Mouse (Mus musculus): ENCODE results near the gene Madd.

DNA sequence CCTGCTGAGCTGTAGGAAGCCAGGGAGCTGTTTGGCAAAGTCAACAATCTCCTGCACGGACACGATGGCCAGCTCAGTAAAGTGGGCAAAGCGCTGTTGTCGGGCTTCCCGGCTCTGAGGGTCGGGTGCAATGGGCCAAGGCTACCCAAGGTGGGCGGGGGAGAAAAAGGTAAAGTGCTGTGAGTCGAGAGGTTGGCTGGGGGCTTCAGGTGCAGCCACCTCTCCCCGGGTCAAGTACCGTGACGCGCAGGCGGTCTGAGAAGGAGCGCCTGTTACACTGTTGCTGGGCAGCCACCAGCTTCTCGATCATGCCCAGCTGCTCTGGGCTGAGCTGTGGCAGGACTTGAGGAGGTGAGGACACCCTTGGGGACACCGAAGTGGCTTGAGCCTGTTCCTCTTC lies 6.9 kb upstream of the Madd start:
- TF ChIP-seq CTCF (IDR thresholded peaks at IDR 0.05; ENCODE audit: low read depth, low read length) (no peak), POLR2A (IDR thresholded peaks at IDR 0.05; ENCODE audit: borderline replicate concordance, low read depth, low read length) (no peak)

All from bone marrow macrophage, adult 2 months (primary cell).